Mouse (Mus musculus) testis, adult 2 months (tissue): ENCODE results near the gene Chd3.

Experiments used
- CTCF ChIP-seq: fragments of 200-500 bp; IDR thresholded peaks from 2 replicates; pipeline ENCODE4 v1.5.1; 2012; ENCODE audit warnings: low read depth, mild to moderate bottlenecking, inconsistent platforms, low read length, moderate library complexity; ENCODE audit not compliant: control insufficient read depth, insufficient read depth, insufficient replicate concordance
- POLR2A ChIP-seq: fragments of 200-500 bp; IDR thresholded peaks from 2 replicates; pipeline ENCODE4 v1.6.1; 2012; ENCODE audit warnings: low read depth, mild to moderate bottlenecking, inconsistent platforms, low read length, moderate library complexity; ENCODE audit not compliant: control insufficient read depth

DNA sequence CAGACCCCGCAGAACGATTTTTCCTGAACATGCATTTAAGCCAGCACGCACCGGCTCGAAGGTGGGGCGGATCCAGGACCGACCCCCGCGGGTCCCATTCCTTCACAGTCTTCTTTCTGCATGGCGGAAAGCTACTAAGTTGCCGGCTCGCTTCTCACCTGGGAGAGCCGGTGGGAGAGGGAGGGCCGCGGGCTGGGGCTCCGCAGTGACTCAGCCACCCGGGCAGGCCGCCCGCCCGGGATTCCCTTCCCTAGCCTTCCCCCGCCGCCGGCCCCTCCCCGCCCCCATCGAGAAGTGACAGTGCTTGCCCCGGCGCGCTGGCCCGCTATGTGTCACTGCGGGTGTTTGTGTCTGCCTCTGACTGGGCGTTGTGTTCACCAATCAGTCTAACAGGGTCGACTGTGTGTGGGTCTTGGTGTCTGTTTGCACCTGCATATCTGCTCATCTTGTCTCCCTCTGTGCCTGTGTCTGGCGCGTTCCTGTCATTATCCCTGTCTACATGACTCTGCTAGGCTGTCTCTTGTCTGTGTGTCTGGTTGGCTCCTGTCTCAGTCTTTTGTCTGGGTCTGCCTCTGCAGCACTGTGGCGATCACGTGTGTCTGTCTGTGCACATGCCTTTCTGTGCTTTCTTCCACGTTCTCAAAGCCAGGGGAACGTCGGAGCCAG is 42.5 kb upstream of the Chd3 start:
- no peak for TF ChIP-seq CTCF
- TF ChIP-seq POLR2A = peak; percentile 44; the same call in 1 of the 2 replicates
